Mouse (Mus musculus) lung, postnatal 25 days (tissue): Measurements from ENCODE around the gene Rangrf.
"Not testable (repeated sequence)": the region's sequence is repeated elsewhere in the genome, so short reads cannot be mapped to it uniquely, and the experiment has no call there.

ENCODE experiments used
- DNase-seq: peaks from one replicate; pipeline ENCODE4 v3.0.0; 2022; ENCODE audit warnings: low spot score

Gene Rangrf

DNA sequence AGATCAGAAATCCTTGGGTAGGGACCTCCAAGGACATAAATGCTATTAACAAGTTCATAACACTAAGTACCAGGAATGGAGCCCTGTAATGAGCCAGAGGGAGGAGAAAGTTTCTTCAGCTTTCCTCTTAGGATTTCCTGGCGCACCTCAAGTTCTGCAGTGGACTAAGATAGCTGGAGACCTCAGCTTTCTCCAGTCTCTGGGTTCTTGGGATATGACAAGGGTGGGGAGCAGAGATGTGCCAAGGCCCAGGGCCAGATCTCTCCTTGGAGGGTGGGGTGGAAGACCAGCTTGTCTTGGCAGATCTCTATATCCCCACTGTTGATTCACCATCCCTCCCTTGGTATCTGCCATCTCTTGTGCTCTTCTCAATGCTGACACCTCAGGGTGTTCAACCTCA lies 616 bp upstream of the Rangrf start:
- no peak for DNase-seq

- DNase-seq = no peak
Observed at GRCm38 (mm10) chr11:68974059-68974450, 930 bp downstream of the Rangrf start.

DNA sequence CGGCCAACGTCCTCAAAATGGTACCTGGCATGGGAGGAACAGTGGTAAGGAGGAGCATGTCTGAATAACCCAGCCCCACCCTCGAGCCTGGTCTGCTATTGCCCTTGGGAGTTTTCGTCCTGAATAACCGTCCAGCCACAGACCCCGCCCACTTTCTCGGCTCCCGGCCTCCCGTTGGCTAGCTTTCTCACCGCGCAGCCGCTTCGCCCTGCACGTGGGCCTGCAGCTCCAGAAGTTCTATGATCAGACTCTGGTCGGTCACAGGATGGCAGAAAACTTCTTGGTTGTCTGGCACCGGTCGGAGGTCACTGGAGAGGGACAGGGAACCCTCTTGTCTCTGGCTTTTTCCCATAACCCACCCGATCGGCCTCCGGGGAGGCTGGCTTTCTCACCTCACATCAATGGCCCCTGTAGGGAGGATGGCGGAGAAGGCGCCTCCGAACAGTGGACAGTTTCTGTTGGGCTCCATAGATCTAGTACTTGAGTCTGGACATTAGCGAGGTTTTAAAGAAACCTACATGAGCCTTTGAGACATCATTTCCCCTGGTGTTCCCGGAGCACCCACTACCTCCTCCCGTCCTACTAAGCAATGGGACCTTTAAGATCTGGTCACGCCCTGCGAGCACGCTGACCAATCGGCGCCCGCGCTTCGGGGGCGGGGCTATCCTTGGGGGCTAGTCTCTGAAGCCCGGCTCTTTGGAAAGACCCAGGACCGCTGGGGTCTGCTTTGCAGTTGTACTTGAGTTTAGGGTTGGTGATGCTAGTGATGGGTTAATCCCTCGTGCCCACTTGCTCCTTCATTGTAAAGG lies 1.5 kb downstream of the Rangrf start:
- peak; percentile 83 for DNase-seq

GRCm38 (mm10) chr11:68970232-68970631 lies 4.8 kb downstream of the Rangrf start:
- DNase-seq = no peak

- DNase-seq = no peak
Observed at GRCm38 (mm10) chr11:68968752-68969151, 6.2 kb downstream of the Rangrf start.

- peak; percentile 94 for DNase-seq
Observed at GRCm38 (mm10) chr11:68967337-68968282, 7.4 kb downstream of the Rangrf start, which contains the start of gene Slc25a35. Gene Slc25a35, plus strand, starts transcription at chr11:68968131.

- DNase-seq = no peak
Observed at GRCm38 (mm10) chr11:68966554-68966953, 8.4 kb downstream of the Rangrf start.

GRCm38 (mm10) chr11:68965845-68966244 lies 9.1 kb downstream of the Rangrf start:
- peak; percentile 67 for DNase-seq

DNA sequence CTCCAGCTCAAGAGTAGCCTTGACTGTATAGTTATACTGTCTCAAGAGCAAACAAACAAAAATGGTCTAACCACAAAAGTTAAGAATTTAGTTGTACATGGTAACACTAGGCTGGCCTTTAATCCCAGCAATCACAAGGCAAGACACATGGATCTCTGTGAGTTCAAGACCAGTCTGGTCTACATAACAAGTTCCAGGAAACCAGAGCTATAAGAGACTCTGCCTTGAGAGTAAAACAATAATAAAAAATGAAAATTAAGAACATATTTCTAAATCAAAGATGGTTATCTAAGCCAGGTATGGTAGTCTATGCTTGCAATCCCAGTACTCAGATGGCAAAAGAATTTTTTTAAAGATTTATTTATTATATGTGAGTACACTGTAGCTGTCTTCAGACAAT lies 9.9 kb downstream of the Rangrf start:
- DNase-seq = no peak

- no peak for DNase-seq
Observed at GRCm38 (mm10) chr11:68963405-68963804, 11.6 kb downstream of the Rangrf start.

- not testable (repeated sequence) for DNase-seq
Observed at GRCm38 (mm10) chr11:68962159-68962558, 12.8 kb downstream of the Rangrf start.

DNA sequence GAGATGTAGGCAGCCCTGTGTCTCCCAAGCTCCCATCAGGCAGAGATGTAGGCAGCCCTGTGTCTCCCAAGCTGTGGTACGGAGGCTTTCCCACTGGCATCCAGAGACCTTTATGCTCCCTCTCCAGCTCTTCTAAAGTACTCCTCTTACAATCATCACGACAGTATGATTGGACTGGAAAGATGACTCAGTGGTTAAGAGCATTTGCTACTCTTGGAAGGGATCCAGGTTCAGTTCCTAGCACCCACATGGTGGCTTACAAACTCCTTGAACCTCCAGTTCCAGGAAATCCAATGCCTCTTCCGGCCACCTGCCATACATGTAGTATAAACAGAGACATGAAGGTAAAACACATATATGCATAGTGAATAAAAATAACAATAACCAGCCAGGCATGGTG lies 13.4 kb downstream of the Rangrf start:
- DNase-seq = no peak

DNA sequence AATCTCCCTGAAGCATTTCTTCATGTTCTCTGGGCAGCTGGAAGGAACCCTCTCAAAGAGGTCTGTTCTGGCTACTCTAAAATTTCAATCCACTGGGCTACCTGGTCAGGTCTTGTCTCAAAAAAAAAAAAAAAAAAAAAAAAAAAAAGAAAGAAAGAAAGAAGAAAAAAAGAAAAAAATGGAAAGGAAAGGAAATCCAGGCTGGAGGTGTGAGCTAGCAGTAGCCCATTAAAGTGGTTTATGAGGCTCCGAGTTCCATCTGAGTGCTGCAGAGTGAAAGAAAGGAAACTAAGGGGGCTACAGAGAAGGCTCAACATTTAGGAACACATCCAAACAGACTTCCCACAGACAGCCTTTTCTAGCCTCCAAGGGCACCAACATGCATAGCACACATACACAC lies 17.0 kb downstream of the Rangrf start:
- DNase-seq = no peak

- peak; percentile 45 for DNase-seq
Observed at GRCm38 (mm10) chr11:68957308-68957707, 17.7 kb downstream of the Rangrf start, which contains the start of gene Arhgef15. Gene Arhgef15, minus strand, starts transcription at chr11:68957480.

- DNase-seq = peak; percentile 55
Observed at GRCm38 (mm10) chr11:68956697-68957096, 18.3 kb downstream of the Rangrf start.

DNA sequence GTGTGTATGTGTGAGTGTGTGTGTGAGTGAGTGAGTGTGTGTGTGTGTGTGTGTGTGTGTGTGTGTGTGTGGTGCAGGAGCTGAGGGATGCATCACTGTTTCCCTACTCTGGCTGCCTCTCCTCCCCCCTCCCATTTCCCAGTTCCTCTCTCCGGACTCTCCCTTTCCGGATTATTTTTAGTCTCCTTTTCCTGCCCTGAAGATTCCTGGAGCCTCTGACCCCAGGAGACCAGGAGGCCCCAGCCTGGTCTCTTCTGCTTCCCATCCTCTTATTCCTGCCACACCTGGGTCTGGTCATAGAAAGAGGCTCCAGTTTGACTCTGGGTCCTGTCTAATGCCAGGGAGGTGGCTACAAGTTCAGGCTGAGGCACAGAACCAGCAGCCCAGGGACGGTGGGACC lies 18.9 kb downstream of the Rangrf start:
- peak; percentile 66 for DNase-seq

GRCm38 (mm10) chr11:68955473-68955872 lies 19.5 kb downstream of the Rangrf start:
- no peak for DNase-seq

DNA sequence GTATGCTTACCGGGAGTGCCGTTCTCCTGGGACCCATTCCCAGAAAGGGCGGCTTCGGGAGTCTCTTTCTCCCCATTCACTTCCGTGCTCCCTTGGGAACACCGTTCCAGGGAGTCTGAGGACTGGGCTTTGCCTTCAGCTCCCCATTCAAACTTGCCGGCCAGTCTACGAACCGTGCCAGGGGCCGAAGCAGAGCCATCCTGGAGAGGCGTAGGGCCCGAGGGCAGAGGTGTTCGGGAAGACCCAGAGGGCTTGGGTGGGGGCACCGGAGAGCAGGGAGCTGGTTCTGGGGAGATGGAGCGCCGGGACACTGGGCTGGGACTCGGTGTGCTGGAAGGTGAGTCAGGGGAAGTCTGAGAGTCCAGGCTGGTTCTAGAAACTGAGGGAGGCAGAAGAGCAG lies 20.6 kb downstream of the Rangrf start:
- DNase-seq = no peak

DNA sequence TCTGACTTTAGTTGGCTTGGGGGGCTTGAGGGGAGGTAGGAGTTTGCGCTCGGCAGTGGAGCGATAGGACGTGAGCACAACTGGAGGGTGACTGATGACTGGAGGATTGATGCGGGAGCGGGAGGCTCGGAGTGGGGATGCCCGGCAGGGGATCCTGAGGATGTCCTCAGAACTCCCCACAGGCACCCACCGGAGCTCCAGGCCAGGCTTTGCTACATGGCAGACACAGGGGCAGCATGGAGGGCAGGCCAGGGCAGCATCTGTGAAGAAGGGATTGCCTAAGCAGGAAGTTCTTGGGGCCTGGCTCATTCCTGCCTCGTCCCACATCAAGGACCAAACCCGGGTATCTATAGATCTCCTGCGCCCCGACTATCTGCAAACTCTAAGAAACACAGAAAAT lies 21.1 kb downstream of the Rangrf start:
- no peak for DNase-seq

- no peak for DNase-seq
Observed at GRCm38 (mm10) chr11:68947542-68947993, 27.4 kb downstream of the Rangrf start.

- no peak for DNase-seq
Observed at GRCm38 (mm10) chr11:68946806-68947440, 28.1 kb downstream of the Rangrf start.

DNA sequence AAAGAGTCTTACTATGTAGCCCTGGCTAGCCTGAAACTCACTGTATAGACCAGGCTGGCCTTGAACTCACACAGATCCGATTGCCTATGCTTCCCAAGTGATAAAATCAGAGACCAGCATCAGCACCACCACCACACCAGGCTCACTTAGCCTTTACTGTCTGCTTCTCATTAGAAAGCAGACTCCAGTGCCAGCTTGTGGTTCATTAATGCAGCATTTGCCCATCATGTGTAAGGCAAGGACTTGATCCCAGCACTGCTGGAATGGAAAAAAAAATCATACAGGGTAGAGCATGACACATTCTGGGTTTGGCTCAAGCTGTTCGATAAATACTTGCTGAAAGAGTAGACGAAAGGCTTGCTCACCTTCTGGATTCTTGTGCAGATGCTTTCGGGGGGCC lies 29.0 kb downstream of the Rangrf start:
- no peak for DNase-seq
